Mouse (Mus musculus): ENCODE measurements around the gene Actr1b. TPM values are rescaled to one million over a fixed set of nuclear protein-coding genes. Genes with fewer than 3 reads are reported as not detected.

The Actr1b gene
- 100 to 1,000 TPM; 187 to 191 TPM for total RNA-seq (2021)
- long read RNA-seq, transcript Actr1b-201 (11 exons, 3,248 nt) = major isoform, 124 of 284 reads
- long read RNA-seq, partial matches to known transcripts = 130 of 284 reads
- long read RNA-seq, other reads (novel, unspliced or antisense) = 30 of 284 reads

DNA sequence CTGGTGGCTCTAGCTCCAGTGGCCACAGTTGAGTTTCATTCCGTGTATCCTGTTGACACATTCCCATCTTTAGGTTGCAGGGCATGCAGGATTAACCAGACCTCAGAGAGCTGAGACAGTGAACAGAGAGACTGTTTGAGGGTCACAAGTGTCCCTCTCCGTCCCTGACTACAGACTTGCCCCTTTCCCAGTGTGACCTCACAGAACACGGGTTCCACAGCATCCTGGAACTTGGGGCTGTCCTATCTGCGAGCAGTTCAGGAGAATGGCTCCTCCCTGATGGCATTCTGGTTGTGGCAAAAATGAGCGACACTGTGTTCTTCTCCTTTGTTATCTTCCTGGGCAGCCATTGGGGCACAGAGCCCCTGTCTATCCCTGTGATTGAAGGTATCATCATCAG, at the start of gene Actr1b:
Gene Actr1b (minus strand): TSS at position 112 of the 400 bp plus-strand sequence.
- DNase-seq (ENCODE audit: low spot score in 2 of 2) = no peak

DNA sequence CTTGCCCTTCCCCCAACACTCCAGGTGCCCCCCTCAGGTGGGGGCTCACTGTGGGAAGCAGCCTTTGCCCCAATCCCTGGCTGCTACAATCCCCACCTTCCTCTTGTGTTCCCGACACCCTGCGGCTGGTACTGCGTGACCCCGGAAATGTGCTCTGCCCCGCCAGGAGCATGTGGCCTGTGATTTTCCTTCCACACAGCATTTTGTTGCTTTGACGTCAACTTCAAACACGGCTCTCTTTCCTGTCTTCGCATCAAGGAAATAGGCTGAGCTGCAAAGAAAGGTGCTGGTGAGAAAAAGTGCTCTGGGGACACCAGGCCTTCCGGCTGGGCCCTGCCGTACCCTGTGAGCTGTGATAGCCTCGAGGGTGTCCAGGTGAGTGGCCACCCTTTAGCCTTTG, 47.3 kb upstream of the Actr1b start, which contains the start of gene Zap70:
Gene Zap70 (plus strand): TSS at position 231 of the 400 bp plus-strand sequence.
- no peak for DNase-seq (ENCODE audit: low spot score in 2 of 2)

DNA sequence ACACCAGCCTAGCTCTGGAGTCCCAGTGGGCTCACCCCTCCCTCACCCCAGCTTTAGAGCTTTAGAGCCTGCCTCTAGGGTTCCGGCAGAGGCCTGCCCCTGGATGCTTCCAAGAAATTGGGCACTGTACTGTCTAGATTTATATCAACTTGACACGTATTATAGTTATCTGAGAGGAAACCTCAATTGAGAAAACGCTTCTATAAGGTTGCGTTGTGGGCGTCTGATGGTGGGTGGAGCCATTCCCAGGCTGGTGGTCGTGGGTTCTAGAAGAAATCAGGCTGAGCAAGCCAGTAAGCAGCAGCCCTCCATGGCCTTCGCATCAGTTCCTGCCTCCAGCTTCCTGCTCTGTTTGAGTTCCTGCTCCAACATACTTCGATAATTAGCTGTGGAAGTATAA, 46.8 kb upstream of the Actr1b start:
- no peak for DNase-seq (ENCODE audit: low spot score in 2 of 2)

DNA sequence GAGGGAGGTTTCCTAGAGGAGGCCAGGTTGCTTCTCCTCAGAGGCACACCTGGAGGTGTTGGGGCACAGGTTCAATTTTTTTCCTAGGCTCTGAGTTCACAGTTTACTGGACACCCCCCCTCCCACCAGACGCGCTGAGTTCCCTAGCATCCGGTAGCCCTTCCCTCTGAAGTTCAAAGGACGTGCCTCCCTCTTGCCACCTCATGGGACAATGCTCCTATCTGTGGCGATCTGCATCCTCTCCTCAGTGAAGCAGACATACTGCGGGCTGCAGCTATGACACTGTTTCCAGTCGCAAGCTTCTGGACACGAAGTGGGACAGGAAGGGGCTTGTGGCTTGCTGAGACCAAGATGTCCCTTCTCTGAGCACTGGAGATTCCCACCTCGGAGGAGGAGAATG, 46.2 kb upstream of the Actr1b start:
- DNase-seq (ENCODE audit: low spot score in 2 of 2) = no peak

DNA sequence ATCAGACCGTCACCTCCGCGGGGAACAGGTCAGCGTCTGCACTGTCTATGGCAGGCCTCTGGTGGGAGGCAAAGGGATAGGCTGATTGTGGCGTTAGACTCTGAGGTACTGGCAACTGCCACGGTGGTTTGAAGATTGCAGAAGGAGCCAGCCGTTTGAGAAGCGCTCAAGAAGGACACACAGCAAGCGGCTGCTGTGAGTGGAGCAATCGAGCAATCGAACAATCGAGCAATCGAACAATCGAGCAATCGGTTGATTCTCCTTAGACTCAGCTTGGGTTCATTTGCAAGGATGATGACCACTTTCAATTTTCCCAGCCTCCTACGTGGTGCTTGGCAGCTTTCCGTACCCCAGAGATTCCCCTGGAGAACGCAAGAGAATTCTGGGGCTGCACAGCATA, 44.9 kb upstream of the Actr1b start:
- no peak for DNase-seq (ENCODE audit: low spot score in 2 of 2)

DNA sequence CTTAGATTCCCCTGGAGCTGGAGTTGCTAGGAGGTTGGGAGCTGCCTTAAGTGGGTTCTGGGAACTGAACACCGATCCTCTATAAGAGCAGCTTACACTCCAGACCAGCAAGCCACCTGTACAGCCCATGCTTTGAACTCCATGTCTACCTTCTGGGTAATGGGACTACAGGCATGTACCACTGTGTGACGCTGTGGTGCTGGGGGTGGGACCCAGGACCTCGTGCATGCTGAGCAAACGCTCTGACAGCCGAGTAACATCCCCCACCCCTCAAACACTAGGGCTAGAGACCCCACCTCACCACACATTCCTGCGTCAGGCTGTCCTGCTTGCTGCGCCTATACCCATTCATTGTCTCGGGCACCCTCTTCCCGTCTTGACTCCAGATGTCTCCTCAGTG, 44.3 kb upstream of the Actr1b start:
- DNase-seq (ENCODE audit: low spot score in 2 of 2) = no peak

DNA sequence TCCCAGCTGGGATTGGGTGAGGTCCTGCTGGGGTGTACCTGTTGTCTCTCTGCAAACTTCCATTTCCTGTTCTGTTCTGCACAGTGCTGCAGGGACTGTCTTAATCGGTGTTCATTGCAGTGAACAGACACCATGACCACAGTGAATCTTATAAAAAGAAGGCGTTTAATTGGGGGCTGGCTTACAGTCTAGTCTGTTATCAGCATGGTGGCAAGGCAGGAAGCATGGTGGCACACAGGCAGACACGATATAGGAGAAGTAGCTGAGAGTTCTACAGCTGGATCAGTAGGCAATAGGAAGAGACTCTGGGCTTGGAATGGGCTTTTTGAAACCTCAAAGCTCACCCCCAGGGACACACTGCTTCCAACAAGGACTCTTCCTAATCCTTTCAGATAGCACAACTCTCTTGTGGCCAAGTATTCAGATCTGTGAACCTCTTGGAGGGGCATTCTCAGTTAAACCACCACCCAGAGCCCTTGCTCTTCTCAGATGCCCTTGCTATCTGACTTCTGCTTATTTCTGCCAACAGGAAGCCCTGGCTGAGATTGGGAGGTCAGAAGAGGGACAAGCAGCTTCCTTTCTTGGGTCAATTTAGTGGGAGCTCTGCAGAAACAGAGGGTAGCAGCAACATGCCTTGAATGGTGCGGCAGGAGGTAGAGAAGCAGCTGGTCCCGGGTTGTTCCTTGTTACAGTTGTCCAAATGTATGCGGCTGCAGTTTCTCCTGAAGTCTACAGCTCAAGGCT, 39.9 kb upstream of the Actr1b start:
- DNase-seq (ENCODE audit: low spot score in 2 of 2) = no peak

DNA sequence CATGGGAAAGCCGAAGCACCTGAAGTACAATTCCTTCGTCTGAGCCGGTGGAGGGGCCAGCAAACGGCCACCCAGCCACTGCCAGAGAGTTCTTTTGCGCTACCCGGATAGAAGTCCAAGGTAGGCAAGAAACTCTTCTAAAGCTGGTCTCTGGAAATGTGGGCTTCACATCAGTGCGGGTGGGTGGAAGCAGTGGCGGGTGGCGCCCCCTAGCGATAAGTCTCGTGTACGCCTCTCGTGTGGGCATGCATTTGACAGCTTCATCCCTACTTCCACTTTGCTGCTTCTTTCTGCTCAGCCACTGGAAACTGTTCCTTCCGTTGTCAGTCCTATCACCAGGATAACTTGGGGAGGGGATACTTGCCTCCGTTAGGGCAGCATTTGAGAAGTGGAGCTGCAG, 32.2 kb upstream of the Actr1b start:
- DNase-seq (ENCODE audit: low spot score in 2 of 2) = peak; percentile 45 to 48

DNA sequence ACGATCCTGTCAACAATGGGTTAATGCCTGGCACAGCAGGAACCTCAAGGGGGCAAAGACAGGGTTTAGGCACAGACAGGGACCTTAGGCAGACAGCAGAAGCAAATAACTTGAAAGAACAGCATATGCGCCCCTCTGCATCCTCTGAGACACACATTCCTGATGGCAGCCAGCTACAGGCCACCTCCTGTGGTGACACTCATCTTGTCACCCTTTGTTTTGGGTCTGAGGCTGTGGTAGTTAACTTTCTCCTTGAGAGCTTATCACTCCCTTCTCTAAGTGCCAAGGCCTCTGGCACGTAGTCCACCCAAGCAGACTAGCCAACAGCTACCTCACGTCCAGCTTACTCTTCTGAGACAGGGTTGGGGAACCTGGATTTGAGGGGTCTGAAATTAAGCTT, 31.4 kb upstream of the Actr1b start:
- DNase-seq (ENCODE audit: low spot score in 2 of 2) = no peak

DNA sequence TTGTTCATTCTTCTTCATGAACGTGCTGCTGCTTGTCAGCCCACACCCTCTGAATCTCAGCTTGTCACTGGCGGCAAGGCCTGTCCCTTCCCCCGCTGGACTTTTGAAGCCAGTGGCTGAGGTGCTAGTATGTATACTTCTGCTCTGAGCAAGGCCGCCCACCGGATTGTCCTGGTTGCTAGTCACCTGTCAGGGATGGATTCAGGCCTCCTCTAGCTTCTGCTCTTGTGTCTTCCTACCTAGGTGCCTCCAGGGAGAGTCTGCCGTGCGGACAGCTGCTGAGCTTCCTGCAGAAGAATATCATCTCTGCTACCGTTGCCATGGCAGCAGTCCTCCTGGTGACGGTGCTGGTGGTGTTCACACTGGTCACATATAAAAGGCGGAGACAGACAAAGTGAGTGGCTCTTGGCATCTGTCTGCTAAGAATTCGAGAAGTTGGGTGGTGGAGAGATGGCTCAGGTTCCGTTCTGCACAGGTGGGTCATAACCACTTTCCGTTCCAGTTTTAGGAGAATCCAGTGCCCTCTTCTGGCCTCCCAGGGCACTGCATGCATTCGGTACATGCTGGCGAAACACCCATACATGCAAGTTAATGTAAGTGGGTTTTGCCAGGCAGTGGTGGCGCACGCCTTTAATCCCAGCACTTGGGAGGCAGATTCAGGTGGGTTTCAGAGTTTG, 30.2 kb upstream of the Actr1b start:
- DNase-seq (ENCODE audit: low spot score in 2 of 2) = peak; percentile 74 to 79

DNA sequence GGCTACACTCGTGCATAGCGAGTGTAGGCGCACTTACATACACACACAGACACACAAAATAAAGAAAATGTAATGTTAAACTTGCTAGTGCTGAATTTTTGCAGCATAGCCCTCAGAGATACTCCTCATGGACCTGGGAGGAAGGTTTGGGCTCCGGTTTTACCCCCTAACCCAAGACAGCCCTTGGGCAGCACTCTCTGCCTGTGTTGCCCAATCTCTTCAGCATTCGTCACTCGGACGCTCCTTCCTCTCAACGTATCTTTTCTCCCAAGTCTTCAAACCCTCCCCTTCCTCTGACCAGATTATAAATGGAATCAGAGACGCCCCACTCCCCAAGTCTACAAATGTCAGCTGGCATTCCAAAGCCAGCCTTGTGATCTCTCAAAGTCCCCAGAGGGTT, 28.8 kb upstream of the Actr1b start:
- DNase-seq (ENCODE audit: low spot score in 2 of 2) = no peak

DNA sequence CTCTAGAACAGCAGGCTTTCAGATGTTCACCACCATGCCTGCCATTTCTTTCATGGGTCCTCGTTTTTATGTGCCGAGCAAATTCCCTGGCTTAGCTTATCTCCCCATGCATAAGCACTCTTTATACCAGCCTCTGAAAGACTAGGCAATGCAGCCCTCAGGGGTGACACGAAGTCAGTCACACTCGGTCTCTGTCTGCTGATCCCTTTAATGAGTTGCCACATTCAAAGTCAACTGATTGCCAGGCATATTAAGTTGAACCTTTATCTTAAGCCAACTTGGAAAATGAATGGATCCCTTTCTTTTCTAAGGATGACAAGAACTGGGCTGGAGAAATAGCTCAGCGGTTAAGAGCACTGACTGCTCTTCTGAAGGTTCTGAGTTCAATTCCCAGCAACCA, 25.0 kb upstream of the Actr1b start:
- DNase-seq (ENCODE audit: low spot score in 2 of 2) = no peak

DNA sequence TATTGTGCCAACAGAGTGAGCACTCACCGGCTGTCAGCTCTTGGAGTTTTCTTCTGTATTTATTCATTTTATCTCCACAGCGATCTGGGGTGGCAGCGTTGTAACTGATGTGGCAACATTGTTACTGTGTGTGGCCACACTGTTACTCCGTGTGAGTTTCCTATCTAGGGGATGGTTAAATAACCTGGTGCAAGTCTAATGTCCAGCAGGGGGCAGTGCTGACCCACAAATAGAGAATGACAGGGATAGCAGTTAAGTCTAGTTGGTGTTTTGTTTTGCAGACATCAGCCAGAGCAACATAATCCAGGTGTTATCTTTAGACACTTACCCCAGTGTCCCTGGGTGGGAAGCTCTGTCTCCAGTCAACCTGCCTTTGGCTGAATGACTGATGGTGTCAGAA, 23.1 kb upstream of the Actr1b start:
- DNase-seq (ENCODE audit: low spot score in 2 of 2) = peak; percentile 89 to 90

DNA sequence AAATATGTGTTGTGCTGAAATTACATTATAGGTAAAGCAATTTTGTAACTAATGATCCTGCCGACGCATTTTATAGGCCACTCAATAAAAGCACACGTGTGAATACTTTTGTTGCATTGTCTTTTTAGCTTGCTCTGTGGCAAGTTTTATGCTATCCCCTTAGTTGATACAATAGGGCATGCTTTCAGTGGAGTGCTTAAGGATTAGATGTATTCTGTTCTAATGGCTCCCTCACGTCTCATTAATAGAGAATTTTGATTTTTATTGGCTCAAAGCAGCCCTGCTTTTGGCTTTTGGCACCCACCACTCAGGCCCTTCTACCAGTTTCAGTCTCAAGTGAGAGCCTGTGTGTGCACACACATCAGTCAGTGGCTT, 9.8 kb upstream of the Actr1b start:
- DNase-seq (ENCODE audit: low spot score in 2 of 2) = no peak

DNA sequence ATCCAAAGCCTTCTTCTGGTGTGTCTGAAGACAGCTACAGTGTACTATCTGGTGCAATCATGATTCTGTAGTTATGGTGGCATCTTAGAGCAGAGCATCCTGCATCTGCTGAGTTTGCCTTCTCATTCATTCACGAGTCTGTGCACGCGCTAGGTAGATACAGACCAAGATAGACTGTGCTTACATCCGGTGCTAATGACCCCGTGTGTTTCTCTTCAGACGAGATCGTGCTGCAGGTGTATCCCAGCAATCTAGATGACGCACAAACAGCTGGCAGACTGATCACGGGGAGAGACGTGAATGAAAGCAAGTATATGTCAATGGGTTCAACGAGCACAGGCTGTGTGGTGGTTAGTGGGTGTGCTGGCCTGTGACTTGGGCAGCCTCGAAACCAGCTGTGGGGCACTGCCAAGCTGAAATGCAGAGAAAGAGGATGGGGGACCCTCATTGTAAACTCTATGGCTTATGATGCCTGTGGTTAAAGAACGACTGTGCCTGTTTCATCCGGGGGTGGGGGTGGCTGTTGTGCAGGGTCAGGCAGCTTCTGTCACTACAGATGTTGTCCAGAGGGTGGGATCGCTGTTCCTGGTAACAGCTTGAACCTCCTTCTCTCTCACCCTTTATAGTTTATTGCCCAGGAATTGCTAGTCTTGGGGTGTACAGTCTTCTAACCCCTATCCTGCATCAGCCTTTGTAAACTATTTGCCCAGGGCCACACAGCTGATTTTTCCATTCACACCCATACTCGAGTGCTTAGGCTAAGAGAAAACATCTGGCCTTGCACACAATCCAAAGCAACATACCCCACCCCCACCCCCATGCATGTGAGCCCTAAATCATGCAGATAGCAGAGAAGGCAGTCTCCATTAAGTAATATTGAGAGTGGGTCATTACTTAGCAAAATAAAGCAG, 9.2 kb upstream of the Actr1b start:
- DNase-seq (ENCODE audit: low spot score in 2 of 2) = no peak

DNA sequence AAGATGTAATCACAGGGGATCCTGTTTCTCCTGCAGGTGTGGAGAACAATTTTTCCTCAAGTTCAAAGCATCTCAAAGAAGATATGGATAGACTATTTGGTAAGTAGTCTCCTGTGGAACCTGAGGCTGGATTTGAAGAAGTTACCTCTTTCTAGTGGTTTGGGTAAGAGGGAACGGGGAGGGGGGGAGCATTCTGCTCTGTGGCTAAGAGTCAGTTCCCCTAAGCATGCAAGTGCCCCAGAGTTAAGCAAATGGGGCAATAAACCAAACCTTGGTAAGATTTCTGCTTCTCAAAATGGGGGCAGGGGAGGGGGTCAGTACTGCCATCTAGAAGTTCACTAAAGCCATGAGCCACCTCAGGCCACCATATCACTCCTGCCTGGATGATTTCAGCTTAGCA, 4.6 kb upstream of the Actr1b start:
- no peak for DNase-seq (ENCODE audit: low spot score in 2 of 2)

DNA sequence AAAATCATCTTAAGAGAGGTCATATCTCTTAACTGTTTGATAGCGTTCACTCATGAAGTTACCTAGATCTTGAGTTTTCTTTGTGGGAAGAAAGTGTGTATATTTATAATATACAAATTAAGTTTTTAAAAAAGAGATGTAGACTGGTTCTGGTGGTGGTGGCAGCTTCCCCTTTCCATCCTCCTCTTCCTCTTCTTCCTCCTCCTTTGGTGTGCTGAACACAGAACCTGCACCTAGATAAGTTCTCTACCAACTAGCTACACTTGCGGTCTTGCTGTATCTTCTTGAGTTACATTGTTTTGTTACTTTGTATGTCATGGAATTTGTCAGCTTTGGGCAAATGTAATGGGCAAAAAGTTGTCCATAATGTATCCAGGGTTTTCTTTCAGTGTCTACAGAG, 3.1 kb downstream of the Actr1b start:
- no peak for DNase-seq (ENCODE audit: low spot score in 2 of 2)

DNA sequence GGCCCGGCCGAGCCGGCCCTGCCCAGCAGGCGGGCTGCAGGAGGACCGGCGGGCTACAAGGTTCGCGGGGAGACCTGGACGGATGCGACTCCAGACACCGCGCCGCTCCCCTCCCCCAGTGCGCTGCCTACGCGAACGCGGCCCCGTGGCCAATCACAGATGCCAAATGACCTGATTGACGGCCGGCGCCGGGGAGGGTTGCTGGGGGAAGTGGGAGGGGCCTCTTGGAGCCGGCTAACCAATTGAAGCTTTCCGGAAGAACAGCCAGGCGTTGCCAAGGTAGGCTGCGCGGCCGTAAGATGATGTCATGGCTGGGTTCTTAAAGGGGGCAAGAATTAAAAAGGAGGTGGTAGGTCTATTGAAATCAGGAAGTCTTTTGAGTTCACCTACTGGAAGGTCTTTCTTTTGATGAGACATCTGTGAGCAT, 4.4 kb downstream of the Actr1b start, which contains the start of gene 4933424G06Rik:
Gene 4933424G06Rik (plus strand): TSS at position 296 of the 427 bp plus-strand sequence.
- DNase-seq (ENCODE audit: low spot score in 2 of 2) = peak; percentile 98

DNA sequence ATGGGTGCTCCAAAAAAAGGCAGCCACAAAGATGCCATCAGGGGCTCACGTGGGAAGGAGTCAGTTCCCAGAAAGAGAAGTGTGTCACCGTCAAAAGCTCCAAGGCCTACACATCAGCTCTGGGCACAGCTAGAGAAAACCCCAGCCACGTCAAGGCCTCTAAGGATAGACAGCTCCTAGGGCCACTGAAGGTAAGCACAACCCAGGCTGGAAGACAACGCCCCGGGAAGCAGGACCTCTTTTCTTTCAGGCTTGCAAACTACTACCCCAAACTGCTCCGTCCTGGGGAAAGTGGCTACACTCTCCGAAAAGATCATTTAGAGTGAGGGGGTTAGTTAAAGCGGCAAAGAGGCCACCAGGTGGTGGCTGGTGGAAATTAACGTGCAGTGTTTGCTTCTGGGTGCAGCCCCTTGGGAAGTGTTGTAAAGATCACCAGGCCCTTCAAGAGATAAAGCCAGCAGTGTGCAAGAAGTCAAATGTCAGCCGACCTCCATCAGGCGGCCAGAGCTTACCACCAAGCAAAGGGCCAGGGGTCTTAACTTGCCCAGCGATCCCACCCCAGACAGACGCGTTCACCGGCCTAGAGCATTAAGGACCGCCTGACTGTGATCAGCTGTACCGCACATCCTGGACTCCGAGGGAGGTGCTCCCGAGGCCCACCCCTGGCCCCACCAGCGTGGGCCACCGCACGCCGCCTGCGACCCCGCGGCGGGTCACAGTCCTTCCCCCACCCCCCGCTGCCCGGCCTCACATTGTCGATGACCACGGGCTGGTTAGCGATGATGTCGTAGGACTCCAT, 5.0 kb downstream of the Actr1b start:
- peak in 1 of 2 experiments; percentile 59 for DNase-seq (ENCODE audit: low spot score in 2 of 2)

DNA sequence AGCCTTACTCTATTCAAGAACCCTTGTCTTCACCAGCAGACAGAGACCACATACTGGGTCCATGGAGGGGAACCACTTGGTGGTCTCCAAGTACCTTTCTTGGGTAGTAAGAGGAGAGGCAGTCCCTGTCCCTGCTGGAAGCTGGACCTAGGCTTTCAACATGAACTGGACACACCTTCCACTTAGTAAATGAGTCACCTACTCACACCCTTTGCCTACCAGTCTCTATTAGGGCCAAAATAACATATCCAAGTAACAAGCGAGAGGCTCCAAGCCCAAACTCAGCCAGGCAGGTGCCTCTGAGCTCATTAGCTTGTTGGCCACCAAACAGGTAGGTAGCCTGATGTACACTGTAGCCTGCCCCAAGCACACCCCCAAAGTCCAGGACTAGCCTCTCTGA, 5.6 kb downstream of the Actr1b start:
- DNase-seq (ENCODE audit: low spot score in 2 of 2) = no peak

DNA sequence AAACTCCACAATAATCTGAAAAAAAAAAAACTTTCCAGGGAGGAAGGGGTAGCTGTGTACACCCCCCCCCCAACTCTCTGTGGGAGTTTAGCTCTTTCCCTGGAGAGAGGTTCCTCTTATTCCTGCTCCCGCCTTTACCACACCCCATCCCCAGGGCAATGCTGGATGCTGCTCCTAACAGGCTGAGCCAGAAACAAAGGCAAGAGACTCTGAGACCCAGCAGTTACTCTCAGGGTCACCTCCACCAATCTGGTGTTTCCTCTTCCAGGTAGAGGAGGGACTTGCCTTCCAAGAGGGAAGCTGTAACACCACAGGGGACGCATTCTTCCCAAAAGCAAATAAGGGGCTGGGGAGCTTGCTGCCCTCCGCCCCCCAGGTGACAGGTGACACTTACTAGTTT, 6.4 kb downstream of the Actr1b start:
- no peak for DNase-seq (ENCODE audit: low spot score in 2 of 2)

Data from layer of hippocampus, postnatal 10 days (tissue).